Mouse (Mus musculus): Measurements from ENCODE around the gene Copa. TPM values are rescaled to one million over a fixed set of nuclear protein-coding genes. Genes with fewer than 3 reads are reported as not detected.

The Copa gene
- polyA plus RNA-seq, 1 experiment from 2014 or later, result 99.1 TPM

- WGBS, result 33% methylated on average over 3 of the region's 3 CpGs
- ATAC-seq (peak; percentile 59), DNase-seq (ENCODE audit: low spot score) (peak; percentile 82)
- H3K4me3 ChIP-seq (ENCODE audit: low read depth, low read length), result no peak overlapping the region
- H3K4me1 ChIP-seq (ENCODE audit: insufficient read depth, low read depth, low read length), result no peaks in the 10 kb centered on the region
- no peaks in the 10 kb centered on the region for H3K9me3 ChIP-seq (ENCODE audit: low read length)
- H3K27ac ChIP-seq (ENCODE audit: low read length), result no peak overlapping the region
- no peaks in the 10 kb centered on the region for H3K27me3 ChIP-seq (replicated peaks; ENCODE audit: insufficient read depth, low read length)
- no peak overlapping the region for H3K9ac ChIP-seq (replicated peaks; ENCODE audit: low read depth)
- H3K4me2 ChIP-seq (replicated peaks; ENCODE audit: low read depth, low read length), result no peak overlapping the region
- H3K36me3 ChIP-seq (ENCODE audit: insufficient read depth, low read length), result peaks cover 54% of the 10 kb centered on the region
- TF ChIP-seq CTCF (IDR thresholded peaks at IDR 0.05), result peak; percentile 86
- no peak for TF ChIP-seq EP300 (IDR thresholded peaks at IDR 0.05)
Observed at GRCm38 (mm10) chr1:172119720-172120119, 37.4 kb downstream of the Copa start.

DNA sequence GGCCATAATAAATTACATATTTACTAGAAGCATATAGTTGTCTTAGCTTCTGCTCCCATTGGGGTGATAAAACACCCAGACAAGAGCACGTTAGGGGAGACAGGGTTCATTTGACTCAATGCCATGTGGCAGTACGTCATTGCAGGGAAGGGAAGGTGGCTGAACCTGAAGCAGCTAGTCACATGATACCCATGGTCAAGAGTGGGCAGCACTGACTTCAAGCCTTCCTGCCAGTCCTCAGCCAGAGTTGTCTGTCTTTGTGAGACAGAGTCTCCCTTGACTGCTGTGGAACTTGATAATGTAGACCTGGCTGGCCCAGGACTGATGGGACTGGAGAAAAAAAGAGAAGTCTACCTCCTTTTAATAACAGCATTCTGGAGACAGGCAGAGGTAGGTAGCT, 40.3 kb downstream of the Copa start:
- no peak overlapping the region for H3K27ac ChIP-seq (ENCODE audit: low read length)
- WGBS, result 78% methylated on average over 2 of the region's 2 CpGs
- H3K4me1 ChIP-seq (ENCODE audit: insufficient read depth, low read depth, low read length), result peaks cover 10% of the 10 kb centered on the region; the same call in 1 of the 2 replicates
- H3K36me3 ChIP-seq (ENCODE audit: insufficient read depth, low read length), result peaks cover 31% of the 10 kb centered on the region
- ATAC-seq (no peak), DNase-seq (ENCODE audit: low spot score) (no peak)
- TF ChIP-seq CTCF (IDR thresholded peaks at IDR 0.05), result no peak
- TF ChIP-seq EP300 (IDR thresholded peaks at IDR 0.05), result no peak
- no peak overlapping the region for H3K4me3 ChIP-seq (ENCODE audit: low read depth, low read length)
- H3K9ac ChIP-seq (replicated peaks; ENCODE audit: low read depth), result no peak overlapping the region
- no peaks in the 10 kb centered on the region for H3K27me3 ChIP-seq (replicated peaks; ENCODE audit: insufficient read depth, low read length)
- no peaks in the 10 kb centered on the region for H3K9me3 ChIP-seq (ENCODE audit: low read length)
- H3K4me2 ChIP-seq (replicated peaks; ENCODE audit: low read depth, low read length), result no peak overlapping the region

DNA sequence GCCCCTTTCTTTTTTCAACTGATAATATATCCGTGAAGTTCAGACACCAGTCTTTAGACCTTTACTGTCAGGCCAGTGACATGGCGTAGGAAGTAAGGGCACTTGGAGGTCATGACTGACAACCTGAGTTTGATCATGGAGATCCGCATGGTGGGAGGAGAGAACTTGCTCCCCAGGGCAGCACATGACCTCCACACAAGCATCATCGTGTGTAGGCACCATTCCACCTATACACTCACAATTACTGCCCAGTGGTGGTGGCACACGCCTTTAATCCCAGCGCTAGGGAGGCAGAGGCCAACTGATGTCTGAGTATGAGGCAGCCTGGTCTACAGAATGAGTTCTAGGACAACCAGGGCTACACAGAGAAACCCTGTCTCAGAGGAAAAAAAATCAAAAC, 42.2 kb downstream of the Copa start:
- 79% methylated on average over 6 of the region's 6 CpGs for WGBS
- Histone ChIP-seq H3K9me3 (ENCODE audit: low read length) (no peaks in the 10 kb centered on the region), H3K36me3 (ENCODE audit: insufficient read depth, low read length) (peaks cover 13% of the 10 kb centered on the region), H3K4me2 (replicated peaks; ENCODE audit: low read depth, low read length) (no peak overlapping the region), H3K9ac (replicated peaks; ENCODE audit: low read depth) (no peak overlapping the region), H3K27ac (ENCODE audit: low read length) (no peak overlapping the region), H3K27me3 (replicated peaks; ENCODE audit: insufficient read depth, low read length) (no peaks in the 10 kb centered on the region), H3K4me1 (ENCODE audit: insufficient read depth, low read depth, low read length) (peaks cover 11% of the 10 kb centered on the region; the same call in 1 of the 2 replicates), H3K4me3 (ENCODE audit: low read depth, low read length) (no peak overlapping the region)
- ATAC-seq (no peak), DNase-seq (ENCODE audit: low spot score) (no peak)
- TF ChIP-seq CTCF (IDR thresholded peaks at IDR 0.05), result no peak
- no peak for TF ChIP-seq EP300 (IDR thresholded peaks at IDR 0.05)

DNA sequence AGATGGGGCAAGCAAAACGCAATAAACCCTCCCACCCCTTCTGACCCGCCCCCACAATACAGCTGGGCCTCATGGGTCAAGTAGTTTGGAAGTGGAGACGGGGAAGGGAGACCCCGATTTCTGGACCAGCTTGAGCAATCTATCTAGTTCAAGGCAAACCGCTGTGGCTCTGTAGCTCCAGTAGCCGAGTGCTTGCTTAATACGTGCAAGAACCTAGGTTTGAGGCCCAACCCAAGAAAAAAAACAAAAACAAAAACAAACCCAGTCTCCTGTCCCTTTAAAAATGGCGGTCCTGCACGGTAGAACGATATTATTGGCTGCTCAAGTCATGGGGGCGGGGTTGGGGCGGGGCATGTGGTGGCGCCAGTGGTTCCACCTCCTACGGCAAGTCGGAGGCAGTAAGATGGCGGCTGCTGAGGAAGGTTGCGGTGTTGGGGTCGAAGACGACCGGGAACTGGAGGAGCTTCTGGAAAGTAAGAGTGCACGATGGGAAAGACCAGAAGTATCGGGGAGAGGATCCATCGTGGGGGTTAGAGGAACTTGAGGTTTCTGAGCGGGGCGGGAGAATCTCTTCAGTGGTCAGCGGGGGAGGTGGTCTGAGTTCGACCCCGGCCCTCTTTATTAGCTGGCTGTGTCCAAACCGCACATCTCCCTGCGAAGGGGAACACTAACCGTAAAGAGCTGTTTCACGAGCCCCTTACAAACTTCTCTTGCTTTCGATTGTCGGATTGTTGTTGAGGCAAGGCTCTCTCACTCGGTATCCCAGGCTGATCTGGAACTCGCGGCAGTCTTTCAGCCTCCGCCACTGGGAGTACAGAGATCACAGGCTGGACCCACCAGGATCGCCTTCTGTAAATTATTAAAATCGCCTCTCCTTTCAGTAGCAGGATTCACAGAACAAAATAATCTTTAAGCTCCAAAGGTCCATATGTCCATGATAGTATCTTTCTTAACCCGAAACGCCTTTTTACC, 44.3 kb downstream of the Copa start, which contains the start of gene Pex19:
Gene Pex19 (plus strand): TSS at position 380 of the 972 bp plus-strand sequence.
- peak; percentile 99 for ATAC-seq
- Histone ChIP-seq H3K9me3 (ENCODE audit: low read length) (no peaks in the 10 kb centered on the region), H3K27ac (ENCODE audit: low read length) (peak within 1 kb of the TSS; percentile 11; the same call in 1 of the 2 replicates), H3K4me1 (ENCODE audit: insufficient read depth, low read depth, low read length) (peaks cover 11% of the 10 kb centered on the region; the same call in 1 of the 2 replicates), H3K36me3 (ENCODE audit: insufficient read depth, low read length) (peaks cover 6% of the 10 kb centered on the region), H3K4me3 (ENCODE audit: low read depth, low read length) (peak within 1 kb of the TSS; percentile 69), H3K4me2 (replicated peaks; ENCODE audit: low read depth, low read length) (peak within 1 kb of the TSS; percentile 75), H3K9ac (replicated peaks; ENCODE audit: low read depth) (peak within 1 kb of the TSS; percentile 92), H3K27me3 (replicated peaks; ENCODE audit: insufficient read depth, low read length) (no peaks in the 10 kb centered on the region)
- under 1% methylated on average over 42 of the region's 42 CpGs for WGBS
- DNase-seq (ENCODE audit: low spot score), result peak; percentile 94
- no peak for TF ChIP-seq EP300 (IDR thresholded peaks at IDR 0.05)
- no peak for TF ChIP-seq CTCF (IDR thresholded peaks at IDR 0.05)

GRCm38 (mm10) chr1:172127487-172127886, 45.2 kb downstream of the Copa start:
- H3K9me3 ChIP-seq (ENCODE audit: low read length), result no peaks in the 10 kb centered on the region
- peak overlapping the region; percentile 69 for H3K4me3 ChIP-seq (ENCODE audit: low read depth, low read length)
- DNase-seq (ENCODE audit: low spot score) (no peak), ATAC-seq (no peak)
- peaks cover 13% of the 10 kb centered on the region for H3K36me3 ChIP-seq (ENCODE audit: insufficient read depth, low read length)
- WGBS, result 15% methylated on average over 5 of the region's 5 CpGs
- no peak for TF ChIP-seq EP300 (IDR thresholded peaks at IDR 0.05)
- no peak for TF ChIP-seq CTCF (IDR thresholded peaks at IDR 0.05)
- H3K27me3 ChIP-seq (replicated peaks; ENCODE audit: insufficient read depth, low read length), result no peaks in the 10 kb centered on the region
- H3K27ac ChIP-seq (ENCODE audit: low read length), result no peak overlapping the region
- H3K4me2 ChIP-seq (replicated peaks; ENCODE audit: low read depth, low read length), result peak overlapping the region; percentile 75
- H3K9ac ChIP-seq (replicated peaks; ENCODE audit: low read depth), result peak overlapping the region; percentile 92
- peaks cover 11% of the 10 kb centered on the region; the same call in 1 of the 2 replicates for H3K4me1 ChIP-seq (ENCODE audit: insufficient read depth, low read depth, low read length)

GRCm38 (mm10) chr1:172128563-172128962, 46.2 kb downstream of the Copa start:
- Histone ChIP-seq H3K27ac (ENCODE audit: low read length) (no peak overlapping the region), H3K9me3 (ENCODE audit: low read length) (no peaks in the 10 kb centered on the region), H3K4me2 (replicated peaks; ENCODE audit: low read depth, low read length) (no peak overlapping the region), H3K4me3 (ENCODE audit: low read depth, low read length) (no peak overlapping the region), H3K9ac (replicated peaks; ENCODE audit: low read depth) (no peak overlapping the region), H3K4me1 (ENCODE audit: insufficient read depth, low read depth, low read length) (peaks cover 11% of the 10 kb centered on the region; the same call in 1 of the 2 replicates), H3K27me3 (replicated peaks; ENCODE audit: insufficient read depth, low read length) (no peaks in the 10 kb centered on the region), H3K36me3 (ENCODE audit: insufficient read depth, low read length) (peaks cover 21% of the 10 kb centered on the region)
- TF ChIP-seq CTCF (IDR thresholded peaks at IDR 0.05), result no peak
- TF ChIP-seq EP300 (IDR thresholded peaks at IDR 0.05), result no peak
- ATAC-seq (no peak), DNase-seq (ENCODE audit: low spot score) (no peak)
- WGBS, result 90% methylated on average over 15 of the region's 15 CpGs

Data from lung, postnatal 0 days (tissue).